Mouse (Mus musculus): ENCODE data around the gene Usp17le. TPM values are rescaled to one million over a fixed set of nuclear protein-coding genes. Genes with fewer than 3 reads are reported as not detected.
"Not testable (repeated sequence)": the region's sequence is repeated elsewhere in the genome, so short reads cannot be mapped to it uniquely, and the experiment has no call there.

Usp17le gene
- not detected in 2 replicates for polyA plus RNA-seq (2015; fragmentation: Nextera tagmentation; extraction: Ambion mirVana)

GRCm38 (mm10) chr7:104777370-104777769 lies at the start of gene Usp17le:
Usp17le (minus strand) TSS chr7:104777470.
- not testable (repeated sequence) for H3K4me3 ChIP-seq; H3K9ac ChIP-seq; H3K36me3 ChIP-seq; H3K27me3 ChIP-seq; H3K4me2 ChIP-seq; H3K9me3 ChIP-seq; ATAC-seq (ENCODE audit: insufficient number of reproducible peaks, insufficient read depth, low FRiP score, low TSS enrichment, low read depth); H3K4me1 ChIP-seq; H3K27ac ChIP-seq
- WGBS: 58% methylated on average over 2 of the region's 2 CpGs

DNA sequence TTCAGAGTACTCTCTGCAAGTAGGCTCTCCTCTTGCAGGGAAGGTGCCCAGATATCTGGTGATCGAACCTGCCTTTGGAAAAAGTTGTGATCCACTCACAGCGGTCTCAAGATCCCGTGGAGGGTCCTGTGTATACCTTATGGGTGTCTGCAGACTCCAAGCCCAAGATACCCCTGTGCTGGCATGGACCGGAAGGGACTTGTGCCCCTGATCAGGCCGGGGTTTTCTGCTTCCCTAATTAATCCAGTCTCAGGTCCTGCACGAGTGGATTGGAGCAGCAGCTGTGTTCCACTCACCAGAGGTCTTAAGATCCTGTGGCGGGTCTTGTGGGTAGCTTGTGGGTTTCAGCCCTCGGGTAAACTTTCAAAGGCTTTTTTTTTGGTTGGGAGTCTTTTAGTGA lies 33.1 kb upstream of the Usp17le start:
- H3K36me3 ChIP-seq; H3K27ac ChIP-seq; ATAC-seq (ENCODE audit: insufficient number of reproducible peaks, insufficient read depth, low FRiP score, low TSS enrichment, low read depth); H3K9me3 ChIP-seq; H3K4me1 ChIP-seq; H3K4me3 ChIP-seq; H3K27me3 ChIP-seq; H3K9ac ChIP-seq; H3K4me2 ChIP-seq: not testable (repeated sequence)
- 84% methylated on average over 8 of the region's 8 CpGs for WGBS

- WGBS: 49% methylated on average over 1 of the region's 1 CpGs
- Histone ChIP-seq H3K27me3 (no peaks in the 10 kb centered on the region), H3K9ac (no peak overlapping the region), H3K4me1 (no peaks in the 10 kb centered on the region), H3K36me3 (no peaks in the 10 kb centered on the region), H3K4me2 (no peak overlapping the region), H3K4me3 (no peak overlapping the region), H3K27ac (no peak overlapping the region), H3K9me3 (no peaks in the 10 kb centered on the region)
- no peak for ATAC-seq (ENCODE audit: insufficient number of reproducible peaks, insufficient read depth, low FRiP score, low TSS enrichment, low read depth)
Measured at GRCm38 (mm10) chr7:104790796-104791195, 13.5 kb upstream of the Usp17le start.

Other genes with a start within 250 kb of the Usp17le start
- gene Olfr651, start 227.3 kb downstream of the Usp17le start, polyA plus RNA-seq (2015; fragmentation: Nextera tagmentation; extraction: Ambion mirVana): not detected in 2 replicates
- gene Olfr652, start 216.6 kb downstream of the Usp17le start, polyA plus RNA-seq (2015; fragmentation: Nextera tagmentation; extraction: Ambion mirVana): 0.04 and 0.11 TPM in 2 replicates
- gene Olfr653, start 200.2 kb downstream of the Usp17le start, polyA plus RNA-seq (2015; fragmentation: Nextera tagmentation; extraction: Ambion mirVana): 0.06 and 0.33 TPM in 2 replicates
- not detected in 2 replicates for gene Olfr654, start 190.4 kb downstream of the Usp17le start, polyA plus RNA-seq (2015; fragmentation: Nextera tagmentation; extraction: Ambion mirVana)
- gene Olfr655, start 175.7 kb downstream of the Usp17le start, polyA plus RNA-seq (2015; fragmentation: Nextera tagmentation; extraction: Ambion mirVana): 0.22 TPM in 1 of 2 replicates, not detected in the other
- not detected in 2 replicates for gene Olfr656, start 163.5 kb downstream of the Usp17le start, polyA plus RNA-seq (2015; fragmentation: Nextera tagmentation; extraction: Ambion mirVana)
- gene Olfr657, start 152.7 kb downstream of the Usp17le start, polyA plus RNA-seq (2015; fragmentation: Nextera tagmentation; extraction: Ambion mirVana): not detected in 2 replicates
- gene Olfr658, start 130.2 kb downstream of the Usp17le start, polyA plus RNA-seq (2015; fragmentation: Nextera tagmentation; extraction: Ambion mirVana): 0.08 TPM in 1 of 2 replicates, not detected in the other
- not detected in 2 replicates for gene Olfr659, start 110.7 kb downstream of the Usp17le start, polyA plus RNA-seq (2015; fragmentation: Nextera tagmentation; extraction: Ambion mirVana)
- gene Olfr661, start 91.0 kb downstream of the Usp17le start, polyA plus RNA-seq (2015; fragmentation: Nextera tagmentation; extraction: Ambion mirVana): not detected in 2 replicates
- gene Usp17lb, start 65.1 kb upstream of the Usp17le start, polyA plus RNA-seq (2015; fragmentation: Nextera tagmentation; extraction: Ambion mirVana): not detected in 2 replicates
- 0.10 TPM in 1 of 2 replicates, not detected in the other for gene Usp17la, start 79.5 kb upstream of the Usp17le start, polyA plus RNA-seq (2015; fragmentation: Nextera tagmentation; extraction: Ambion mirVana)
- gene Olfr665, start 100.6 kb upstream of the Usp17le start, polyA plus RNA-seq (2015; fragmentation: Nextera tagmentation; extraction: Ambion mirVana): not detected in 2 replicates
- gene Olfr666, start 118.5 kb upstream of the Usp17le start, polyA plus RNA-seq (2015; fragmentation: Nextera tagmentation; extraction: Ambion mirVana): 0.17 TPM in 1 of 2 replicates, not detected in the other
- not detected in 2 replicates for gene Olfr667, start 144.0 kb upstream of the Usp17le start, polyA plus RNA-seq (2015; fragmentation: Nextera tagmentation; extraction: Ambion mirVana)
- gene Olfr668, start 150.6 kb upstream of the Usp17le start, polyA plus RNA-seq (2015; fragmentation: Nextera tagmentation; extraction: Ambion mirVana): not detected in 2 replicates
- gene Olfr669, start 156.8 kb upstream of the Usp17le start, polyA plus RNA-seq (2015; fragmentation: Nextera tagmentation; extraction: Ambion mirVana): not detected in 2 replicates
- not detected in 2 replicates for gene Olfr670, start 185.2 kb upstream of the Usp17le start, polyA plus RNA-seq (2015; fragmentation: Nextera tagmentation; extraction: Ambion mirVana)
- not detected in 2 replicates for gene Olfr671, start 201.7 kb upstream of the Usp17le start, polyA plus RNA-seq (2015; fragmentation: Nextera tagmentation; extraction: Ambion mirVana)
- 0.21 TPM in 1 of 2 replicates, not detected in the other for gene Olfr672, start 224.6 kb upstream of the Usp17le start, polyA plus RNA-seq (2015; fragmentation: Nextera tagmentation; extraction: Ambion mirVana)

Measured in embryonic facial prominence, embryonic 13.5 days (tissue).